Mouse (Mus musculus) thymus, adult 2 months (tissue): ENCODE measurements at regions not wholly inside any gene's neighbourhood (a gene's known extent, or its start where the extent isn't known, plus 50 kb on each side); places are given as distances from the start of the nearest gene placed in this dataset.

Source experiments
- CTCF ChIP-seq: fragments of 200-500 bp; IDR thresholded peaks from 2 replicates; pipeline ENCODE4 v1.5.1; 2012; ENCODE audit warnings: mild to moderate bottlenecking, control low read depth, low read length, moderate library complexity, borderline replicate concordance; ENCODE audit not compliant: control insufficient read depth, poor library complexity, insufficient read depth; ENCODE audit errors: extremely low read depth
- POLR2A ChIP-seq: fragments of 200-500 bp; IDR thresholded peaks from 2 replicates; pipeline ENCODE4 v1.6.1; 2012; ENCODE audit warnings: mild to moderate bottlenecking, low read length, control low read depth, moderate library complexity; ENCODE audit not compliant: control insufficient read depth, poor library complexity, insufficient read depth; ENCODE audit errors: extremely low read depth

- TF ChIP-seq CTCF (no peak), POLR2A (no peak)
Observed at GRCm38 (mm10) chr6:100126326-100126725, 161.0 kb downstream of the Rybp start.
